Mouse (Mus musculus): ENCODE results near the gene Nfam1. TPM values are rescaled to one million over a fixed set of nuclear protein-coding genes. Genes with fewer than 3 reads are reported as not detected.

The Nfam1 gene
- 1.6 TPM for polyA plus RNA-seq (2017; shearing (Covaris generic))

GRCm38 (mm10) chr15:83032981-83033541, at the start of gene Nfam1:
TSS of gene Nfam1 (minus strand) at chr15:83033306.

DNA sequence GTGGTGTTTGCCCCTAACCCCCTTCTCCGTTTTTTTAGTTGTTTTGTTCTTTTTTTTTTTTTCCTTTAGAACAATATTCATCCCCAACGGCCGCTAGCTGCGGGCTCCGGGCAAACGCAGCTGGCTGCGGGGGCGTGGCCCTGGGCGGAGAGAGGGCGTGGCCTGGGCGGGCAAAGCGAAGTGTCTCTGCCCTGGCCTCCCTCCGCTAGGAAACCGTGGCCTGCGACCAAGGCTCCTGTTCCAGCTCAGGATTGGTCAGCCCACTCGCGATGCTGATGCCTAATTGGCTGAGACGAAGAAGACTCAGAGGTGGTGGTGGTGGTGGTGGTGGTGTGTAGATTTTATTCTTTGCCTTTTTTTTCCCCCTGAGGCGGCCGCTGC, 45.4 kb downstream of the Nfam1 start, which contains the start of gene Tcf20:
Gene Tcf20 (minus strand): TSS at position 141 of the 381 bp plus-strand sequence.

Other genes with a start within 250 kb of the Nfam1 start
- not detected for gene Cyp2d26, start 239.0 kb downstream of the Nfam1 start, polyA plus RNA-seq (2017; shearing (Covaris generic))
- 6.8 TPM for gene Tcf20, start 45.4 kb downstream of the Nfam1 start, polyA plus RNA-seq (2017; shearing (Covaris generic))
- gene Serhl, start 56.2 kb upstream of the Nfam1 start, polyA plus RNA-seq (2017; shearing (Covaris generic)): 86.8 TPM
- gene Rrp7a, start 89.5 kb upstream of the Nfam1 start, polyA plus RNA-seq (2017; shearing (Covaris generic)): 103 TPM
- gene Poldip3, start 116.1 kb upstream of the Nfam1 start, polyA plus RNA-seq (2017; shearing (Covaris generic)): 169 TPM
- 115 TPM for gene Cyb5r3, start 139.3 kb upstream of the Nfam1 start, polyA plus RNA-seq (2017; shearing (Covaris generic))
- gene A4galt, start 218.5 kb upstream of the Nfam1 start, polyA plus RNA-seq (2017; shearing (Covaris generic)): not detected